Mouse (Mus musculus): Measurements from ENCODE around the gene Zcwpw1.

- TF ChIP-seq CTCF (IDR thresholded peaks at IDR 0.05 in 2 of 3, conservative IDR thresholded peaks at IDR 0.05 in 1 of 3; ENCODE audit: control insufficient read depth in 1 of 3, insufficient read depth in 1 of 3, low read depth in 2 of 3, low read length in 3 of 3, poor library complexity in 1 of 3, severe bottlenecking in 1 of 3): no peak
- TF ChIP-seq CHD2 (IDR thresholded peaks at IDR 0.05; ENCODE audit: low read length): no peak
- TF ChIP-seq POLR2A (IDR thresholded peaks at IDR 0.05; ENCODE audit: control insufficient read depth in 1 of 2, insufficient read depth in 1 of 2, low read depth in 1 of 2, low read length in 2 of 2, poor library complexity in 1 of 2): peak in 1 of 2 experiments; percentile 24; a peak in 1 of 4 replicates
- no peak for TF ChIP-seq BHLHE40 (IDR thresholded peaks at IDR 0.05; ENCODE audit: borderline replicate concordance, low read depth, low read length)
- no peak for TF ChIP-seq RCOR1 (IDR thresholded peaks at IDR 0.05; ENCODE audit: low read depth, low read length)
- TF ChIP-seq SMC3 (IDR thresholded peaks at IDR 0.05; ENCODE audit: low read depth, low read length): no peak
- no peak for TF ChIP-seq ZC3H11A (IDR thresholded peaks at IDR 0.05; ENCODE audit: low read depth, low read length)
These were observed 41.2 kb upstream of the Zcwpw1 start for GRCm38 (mm10) chr5:137746282-137746850.
